Mouse (Mus musculus): ENCODE data around the gene Pafah1b1. TPM values are rescaled to one million over a fixed set of nuclear protein-coding genes. Genes with fewer than 3 reads are reported as not detected.

Gene Pafah1b1
- 58.3 and 59.8 TPM in 2 replicates for polyA plus RNA-seq (2015; fragmentation: Nextera tagmentation; extraction: Ambion mirVana)

DNA sequence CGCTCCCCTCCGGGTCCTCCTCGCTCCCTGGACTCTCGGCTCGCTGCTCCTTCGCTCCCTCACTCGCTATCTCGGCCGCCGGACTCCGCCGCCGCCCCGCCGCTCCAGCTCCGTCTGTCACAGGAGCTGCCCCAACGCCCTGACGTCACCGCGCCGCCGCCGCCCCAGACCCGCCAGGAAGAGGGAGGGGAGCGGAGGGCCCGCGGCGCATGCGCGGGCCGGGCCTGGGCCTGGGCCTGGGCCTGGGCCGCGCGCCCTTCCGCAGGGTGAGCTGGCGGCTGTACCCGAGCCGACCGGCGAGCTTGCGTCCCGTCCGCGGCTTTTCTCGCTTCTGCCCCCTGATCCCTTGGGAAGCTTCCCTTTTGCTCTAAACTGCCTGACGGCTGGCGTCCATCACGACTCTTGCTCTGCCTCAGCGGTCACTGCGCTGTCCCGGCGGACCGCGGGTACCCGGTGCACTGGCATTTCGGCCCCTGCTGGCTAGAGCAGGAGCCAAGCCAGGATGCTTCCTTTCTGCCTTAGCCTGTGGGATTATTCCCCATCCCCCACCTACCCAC lies at the start of gene Pafah1b1:
TSS of gene Pafah1b1 (minus strand) at position 436 of the 557 bp plus-strand sequence.
- under 1% methylated on average over 53 of the region's 56 CpGs for WGBS

GRCm38 (mm10) chr11:74772386-74772785 lies 47.9 kb upstream of the Pafah1b1 start:
- Histone ChIP-seq H3K4me2 (replicated peaks) (no peak overlapping the region), H3K9ac (replicated peaks) (no peak overlapping the region), H3K36me3 (peaks cover 35% of the 10 kb centered on the region), H3K27ac (replicated peaks) (no peak overlapping the region), H3K4me3 (no peak overlapping the region), H3K27me3 (no peaks in the 10 kb centered on the region), H3K9me3 (no peaks in the 10 kb centered on the region), H3K4me1 (peaks cover 21% of the 10 kb centered on the region)
- WGBS: 96% methylated on average over 2 of the region's 2 CpGs
- ATAC-seq (replicated peaks): no peak

More for the DNA sequence above, at the start of gene Pafah1b1:
- Histone ChIP-seq H3K9ac (replicated peaks) (peak within 1 kb of the TSS; percentile 99), H3K27me3 (no peaks in the 10 kb centered on the region), H3K4me1 (peaks cover 32% of the 10 kb centered on the region), H3K9me3 (no peaks in the 10 kb centered on the region), H3K4me3 (peak within 1 kb of the TSS; percentile 97), H3K27ac (replicated peaks) (peak within 1 kb of the TSS; percentile 99), H3K4me2 (replicated peaks) (peak within 1 kb of the TSS; percentile 77), H3K36me3 (no peaks in the 10 kb centered on the region)
- peak; percentile 98 for ATAC-seq (replicated peaks)

- no peak overlapping the region for H3K9ac ChIP-seq (replicated peaks)
- H3K27ac ChIP-seq (replicated peaks): no peak overlapping the region
- WGBS: 70% methylated on average over 4 of the region's 4 CpGs
- ATAC-seq (replicated peaks): no peak
- H3K9me3 ChIP-seq: no peaks in the 10 kb centered on the region
- H3K27me3 ChIP-seq: no peaks in the 10 kb centered on the region
- peak overlapping the region; percentile 83 for H3K4me2 ChIP-seq (replicated peaks)
- peaks cover 30% of the 10 kb centered on the region for H3K36me3 ChIP-seq
- H3K4me3 ChIP-seq: peak overlapping the region; percentile 75
- peaks cover 21% of the 10 kb centered on the region for H3K4me1 ChIP-seq
Measured at GRCm38 (mm10) chr11:74771650-74772049, 47.2 kb upstream of the Pafah1b1 start.

GRCm38 (mm10) chr11:74771234-74771633 lies 46.8 kb upstream of the Pafah1b1 start:
- Histone ChIP-seq H3K27ac (replicated peaks) (peak overlapping the region; percentile 95), H3K9ac (replicated peaks) (peak overlapping the region; percentile 84), H3K4me1 (peaks cover 21% of the 10 kb centered on the region), H3K9me3 (no peaks in the 10 kb centered on the region), H3K4me2 (replicated peaks) (peak overlapping the region; percentile 83), H3K4me3 (peak overlapping the region; percentile 75), H3K27me3 (no peaks in the 10 kb centered on the region), H3K36me3 (peaks cover 28% of the 10 kb centered on the region)
- ATAC-seq (replicated peaks): no peak
- WGBS: 15% methylated on average over 8 of the region's 8 CpGs

GRCm38 (mm10) chr11:74770595-74771207 lies 46.2 kb upstream of the Pafah1b1 start, which contains the start of gene Mettl16:
Gene Mettl16, plus strand, starts transcription at chr11:74770830.
- Histone ChIP-seq H3K27me3 (no peaks in the 10 kb centered on the region), H3K4me3 (peak within 1 kb of the TSS; percentile 75), H3K36me3 (peaks cover 23% of the 10 kb centered on the region), H3K9ac (replicated peaks) (peak within 1 kb of the TSS; percentile 84), H3K4me2 (replicated peaks) (peak within 1 kb of the TSS; percentile 83), H3K4me1 (peaks cover 21% of the 10 kb centered on the region), H3K9me3 (no peaks in the 10 kb centered on the region), H3K27ac (replicated peaks) (peak within 1 kb of the TSS; percentile 95)
- peak; percentile 98 for ATAC-seq (replicated peaks)
- WGBS: under 1% methylated on average over 43 of the region's 43 CpGs

DNA sequence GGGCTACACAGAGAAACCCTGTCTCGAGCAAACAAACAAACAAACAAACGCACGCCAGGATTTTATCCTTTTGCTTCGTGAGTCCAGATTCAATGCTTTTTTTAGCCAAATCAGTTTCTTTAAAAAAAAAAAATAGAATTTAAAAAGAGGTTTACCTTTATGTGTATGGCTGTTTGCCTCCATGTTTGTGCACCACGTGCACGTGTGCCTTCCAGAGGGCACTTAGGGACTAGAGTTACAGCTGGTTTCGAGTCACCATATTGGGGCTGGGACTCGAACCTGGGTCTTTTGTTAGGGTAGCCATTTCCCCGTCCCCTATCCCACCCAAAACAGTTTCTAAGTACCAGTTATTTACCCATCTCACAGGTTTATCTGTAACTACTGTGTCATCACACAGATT lies 45.6 kb upstream of the Pafah1b1 start:
- Histone ChIP-seq H3K36me3 (peaks cover 17% of the 10 kb centered on the region), H3K4me3 (peak overlapping the region; percentile 75), H3K4me2 (replicated peaks) (peak overlapping the region; percentile 59), H3K27me3 (no peaks in the 10 kb centered on the region), H3K9ac (replicated peaks) (peak overlapping the region; percentile 75), H3K27ac (replicated peaks) (peak overlapping the region; percentile 95), H3K9me3 (no peaks in the 10 kb centered on the region), H3K4me1 (peaks cover 21% of the 10 kb centered on the region)
- 79% methylated on average over 9 of the region's 9 CpGs for WGBS
- ATAC-seq (replicated peaks): no peak

DNA sequence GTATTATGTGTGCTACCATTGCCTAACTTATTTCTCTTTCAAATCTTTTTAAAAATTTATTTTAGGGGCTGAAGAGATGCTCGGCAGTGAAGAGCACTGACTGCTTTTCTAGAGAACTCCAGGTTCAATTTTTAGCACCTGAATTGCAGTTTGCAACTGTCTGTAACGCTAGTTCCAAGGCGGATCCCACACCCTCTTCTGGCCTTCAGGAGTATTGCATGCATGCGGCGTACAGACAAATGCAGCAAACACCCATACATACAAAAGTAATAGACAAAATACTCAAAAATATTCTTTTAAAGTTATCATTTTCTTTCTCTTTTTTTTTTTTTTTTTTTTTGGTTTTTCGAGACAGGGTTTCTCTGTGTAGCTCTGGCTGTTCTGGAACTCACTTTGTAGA lies 43.6 kb upstream of the Pafah1b1 start:
- Histone ChIP-seq H3K36me3 (no peaks in the 10 kb centered on the region), H3K4me1 (peaks cover 21% of the 10 kb centered on the region), H3K27ac (replicated peaks) (no peak overlapping the region), H3K9ac (replicated peaks) (no peak overlapping the region), H3K27me3 (no peaks in the 10 kb centered on the region), H3K4me2 (replicated peaks) (no peak overlapping the region), H3K4me3 (no peak overlapping the region), H3K9me3 (no peaks in the 10 kb centered on the region)
- ATAC-seq (replicated peaks): no peak
- 39% methylated on average over 6 of the region's 6 CpGs for WGBS

- 95% methylated on average over 4 of the region's 4 CpGs for whole genome bisulfite sequencing
- H3K36me3 ChIP-seq: no peaks in the 10 kb centered on the region
- no peak for ATAC-seq (replicated peaks)
- H3K9ac ChIP-seq (replicated peaks): no peak overlapping the region
- no peak overlapping the region for H3K4me2 ChIP-seq (replicated peaks)
- H3K4me1 ChIP-seq: peaks cover 18% of the 10 kb centered on the region
- no peak overlapping the region for H3K4me3 ChIP-seq
- no peak overlapping the region for H3K27ac ChIP-seq (replicated peaks)
- H3K27me3 ChIP-seq: no peaks in the 10 kb centered on the region
- H3K9me3 ChIP-seq: no peaks in the 10 kb centered on the region
Measured at GRCm38 (mm10) chr11:74767469-74767868, 43.0 kb upstream of the Pafah1b1 start.

GRCm38 (mm10) chr11:74763960-74764625 lies 39.6 kb upstream of the Pafah1b1 start:
- Histone ChIP-seq H3K4me1 (no peaks in the 10 kb centered on the region), H3K27me3 (no peaks in the 10 kb centered on the region), H3K9ac (replicated peaks) (no peak overlapping the region), H3K36me3 (no peaks in the 10 kb centered on the region), H3K27ac (replicated peaks) (no peak overlapping the region), H3K9me3 (no peaks in the 10 kb centered on the region), H3K4me2 (replicated peaks) (no peak overlapping the region), H3K4me3 (no peak overlapping the region)
- ATAC-seq (replicated peaks): no peak
- 79% methylated on average over 10 of the region's 10 CpGs for WGBS

DNA sequence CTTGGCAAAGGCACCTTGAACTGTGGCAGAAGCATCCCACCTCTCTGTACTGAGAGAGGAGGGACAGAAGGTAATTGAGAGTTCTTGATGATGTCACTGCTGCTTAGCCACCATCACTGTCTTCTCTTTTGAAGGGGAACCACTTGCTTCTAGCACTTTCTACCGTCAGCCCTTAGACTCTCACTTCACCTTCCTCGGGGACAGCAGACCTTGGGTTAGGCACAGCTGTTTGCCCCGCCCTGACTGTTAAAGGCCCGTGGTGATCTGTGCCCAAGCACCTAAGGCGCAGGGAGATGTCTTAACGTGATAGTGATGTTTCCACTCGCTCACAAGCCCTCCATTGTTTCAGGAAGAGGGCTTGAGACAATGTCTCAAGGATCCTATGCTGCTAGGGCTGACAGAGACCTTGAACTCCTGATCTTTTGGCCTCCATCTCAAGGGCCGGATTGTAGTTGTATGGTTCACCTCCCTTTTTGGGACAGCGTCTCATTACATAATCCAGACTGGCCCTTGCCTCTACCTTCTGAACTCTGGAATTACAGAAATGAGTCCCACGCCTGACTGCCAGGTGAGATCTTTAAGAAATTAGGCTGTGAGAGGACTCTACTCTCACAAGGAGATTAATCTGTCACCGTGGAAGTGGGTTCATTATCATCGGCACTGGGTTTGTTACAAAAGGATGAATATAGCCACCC lies 36.7 kb upstream of the Pafah1b1 start:
- 76% methylated on average over 12 of the region's 12 CpGs for WGBS
- ATAC-seq (replicated peaks): no peak
- Histone ChIP-seq H3K27me3 (no peaks in the 10 kb centered on the region), H3K27ac (replicated peaks) (no peak overlapping the region), H3K9me3 (no peaks in the 10 kb centered on the region), H3K36me3 (no peaks in the 10 kb centered on the region), H3K4me1 (no peaks in the 10 kb centered on the region), H3K4me2 (replicated peaks) (no peak overlapping the region), H3K9ac (replicated peaks) (no peak overlapping the region), H3K4me3 (no peak overlapping the region)

DNA sequence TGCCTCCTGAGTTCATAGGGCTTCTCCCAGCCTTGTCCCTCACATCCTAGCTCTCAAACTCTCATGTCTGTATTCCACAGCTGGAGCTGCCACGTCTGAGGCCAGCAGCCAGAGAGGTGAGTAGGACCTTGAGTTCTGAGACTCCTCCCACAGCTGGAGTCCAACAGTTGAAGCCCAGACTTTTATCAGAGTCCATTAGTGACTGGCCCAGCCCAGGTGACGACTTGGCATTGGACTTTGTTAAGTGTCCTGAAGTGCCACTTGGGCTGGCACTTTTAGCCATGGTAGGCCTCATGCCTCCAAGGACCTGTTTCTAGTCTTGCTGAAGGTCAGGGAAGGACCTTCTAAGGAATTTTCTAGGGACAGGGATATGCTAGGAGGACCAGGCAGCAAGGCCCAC lies 32.2 kb upstream of the Pafah1b1 start:
- Histone ChIP-seq H3K4me3 (no peak overlapping the region), H3K9me3 (no peaks in the 10 kb centered on the region), H3K27ac (replicated peaks) (no peak overlapping the region), H3K4me1 (peaks cover 4% of the 10 kb centered on the region), H3K27me3 (no peaks in the 10 kb centered on the region), H3K4me2 (replicated peaks) (no peak overlapping the region), H3K9ac (replicated peaks) (no peak overlapping the region), H3K36me3 (no peaks in the 10 kb centered on the region)
- 63% methylated on average over 2 of the region's 2 CpGs for WGBS
- no peak for ATAC-seq (replicated peaks)

Data from forebrain, embryonic 15.5 days (tissue).